Mouse (Mus musculus) left cerebral cortex, postnatal 10 days (tissue): ENCODE data around the gene Sap30l. TPM values are rescaled to one million over a fixed set of nuclear protein-coding genes. Genes with fewer than 3 reads are reported as not detected.
"Not testable (repeated sequence)": the region's sequence is repeated elsewhere in the genome, so short reads cannot be mapped to it uniquely, and the experiment has no call there.

ENCODE experiments used
- DNase-seq, 2 experiments: peaks; one replicate each; pipeline ENCODE4 v3.0.0; 2021 to 2022; ENCODE audit warnings: low spot score in 2 of 2, mixed read lengths in 1 of 2; ENCODE audit errors: extremely low spot score in 1 of 2
- intact Hi-C: fragments of 180-260 bp; cut with DNase I; formaldehyde crosslinking; loops from one replicate; pipeline ENCODE4 v1.15.1; 2025
- total RNA-seq, 2 experiments: library from RNA; stranded (reverse); gene quantifications; 2 replicates each; pipeline ENCODE4 v1.2.3; 2021

Sap30l gene
- total RNA-seq, 2 experiments from 2014 or later: 38.5 TPM

DNA sequence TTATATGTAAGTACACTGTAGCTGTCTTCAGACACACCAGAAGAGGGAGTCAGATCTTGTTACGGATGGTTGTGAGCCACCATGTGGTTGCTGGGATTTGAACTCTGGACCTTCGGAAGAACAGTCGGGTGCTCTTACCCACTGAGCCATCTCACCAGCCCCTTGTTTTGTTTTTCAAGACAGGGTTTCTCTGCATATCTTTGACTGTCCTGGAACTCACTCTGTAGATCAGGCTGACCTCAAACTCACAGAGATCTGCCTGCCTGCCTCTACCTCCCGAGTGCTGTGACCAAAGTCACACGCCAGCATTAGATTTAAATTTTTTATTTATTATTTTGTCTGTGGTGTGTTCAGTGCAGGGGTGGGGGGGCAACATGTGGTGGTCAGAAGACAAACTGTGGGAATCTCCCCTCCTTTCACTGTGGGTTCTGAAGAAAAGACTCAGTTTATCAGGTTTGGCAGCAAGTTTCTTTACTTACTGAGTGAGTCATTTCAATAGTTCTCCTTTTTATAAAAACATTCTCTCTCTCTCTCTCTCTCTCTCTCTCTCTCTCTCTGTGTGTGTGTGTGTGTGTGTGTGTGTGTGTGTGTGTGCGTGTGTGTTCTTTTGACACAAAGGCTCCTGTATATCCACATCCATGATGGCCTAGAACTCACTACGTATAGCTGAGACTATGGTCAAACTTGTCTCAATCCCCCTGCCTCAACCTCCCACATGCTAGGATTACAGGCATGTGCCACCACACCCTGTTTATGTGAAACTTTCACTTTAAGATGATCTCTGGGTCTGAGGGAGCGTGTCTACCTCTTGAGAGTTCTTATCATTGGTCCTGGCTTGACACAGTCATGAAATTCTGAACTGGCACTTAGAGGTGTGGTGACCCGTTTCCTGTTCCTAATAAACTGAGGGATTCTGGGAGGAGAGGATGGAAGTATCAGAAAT, 45.3 kb downstream of the Sap30l start:
- DNase-seq, intact Hi-C loops: not testable (repeated sequence)

DNA sequence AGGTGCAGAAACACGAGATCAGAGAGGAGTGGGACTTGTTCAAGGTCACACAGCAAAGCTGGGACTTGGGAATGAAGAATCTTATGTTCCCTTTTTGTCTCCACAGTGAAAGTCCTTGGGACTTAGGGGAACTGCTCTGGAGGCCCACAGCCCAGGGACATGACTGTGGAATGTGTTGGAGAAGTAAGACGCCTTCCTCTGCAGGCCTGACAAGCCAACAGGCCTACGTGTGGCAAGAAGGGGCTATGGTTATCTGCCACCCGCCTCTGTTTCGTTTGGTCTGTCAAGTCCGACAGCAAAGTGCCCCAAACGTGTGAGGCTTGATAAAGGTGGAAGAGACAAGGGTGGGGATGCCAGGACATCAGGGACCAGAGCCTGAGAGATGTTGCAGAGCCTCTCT, 46.0 kb downstream of the Sap30l start:
- intact Hi-C loops: no loop called here
- DNase-seq: no peak

DNA sequence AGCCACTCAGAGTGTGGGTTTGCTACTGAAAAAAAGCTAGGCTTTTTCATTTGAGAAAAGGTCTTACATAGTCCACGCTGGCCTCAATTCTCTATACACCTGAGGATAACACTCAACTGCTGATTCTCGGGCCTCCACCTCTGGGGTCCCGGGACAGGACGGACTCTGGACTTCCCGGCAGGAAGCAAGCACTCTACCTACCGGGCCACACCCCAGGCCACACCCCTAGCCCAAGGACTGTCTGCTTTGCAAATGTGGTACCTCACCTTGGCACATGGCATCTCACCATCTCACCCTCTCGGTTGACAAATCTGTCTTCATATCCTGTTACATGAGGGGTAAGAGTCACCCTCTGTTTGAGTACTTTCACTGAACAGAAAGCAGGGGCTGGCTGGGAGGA, 48.9 kb downstream of the Sap30l start:
- intact Hi-C loops: no loop called here
- no peak for DNase-seq

DNA sequence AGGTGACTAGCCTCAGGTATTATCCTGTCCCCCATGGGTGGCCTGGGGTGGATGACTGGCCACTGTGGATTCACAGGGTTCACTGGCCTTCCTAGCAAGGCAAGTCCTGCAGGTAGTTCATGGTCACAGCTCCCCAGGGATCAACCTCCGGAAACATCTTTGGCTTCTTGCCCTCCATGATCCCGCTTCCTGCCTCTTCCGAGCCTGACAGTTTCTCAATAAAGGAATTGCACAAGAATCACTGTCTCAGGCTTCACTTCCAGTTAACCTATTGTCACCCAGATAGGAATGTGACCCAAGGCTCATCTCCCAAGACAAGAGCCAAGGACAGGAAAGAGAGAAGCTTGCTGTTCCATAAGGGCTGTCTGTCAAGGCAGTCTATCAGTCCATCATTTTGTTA, 49.5 kb downstream of the Sap30l start:
- intact Hi-C loops: no loop called here

DNA sequence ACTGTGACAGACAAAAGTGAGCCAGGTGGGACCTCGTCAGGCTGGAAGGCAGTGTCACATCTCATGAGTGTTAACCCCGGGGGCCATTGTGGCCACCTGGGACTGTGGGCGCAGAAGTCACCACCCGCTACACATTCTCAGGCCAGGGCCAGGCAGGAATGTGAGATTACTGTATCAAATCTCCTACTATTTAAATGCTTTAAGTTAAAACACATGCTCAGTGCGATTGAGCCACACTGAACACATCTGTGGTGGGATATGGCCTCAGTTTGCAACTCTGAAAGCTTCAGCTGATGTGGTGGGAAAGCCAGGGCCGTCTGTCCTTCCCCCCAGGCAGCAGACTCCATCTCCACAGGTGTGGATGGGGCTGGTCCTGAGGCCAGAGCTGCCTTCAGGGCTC, 52.1 kb downstream of the Sap30l start:
- intact Hi-C loops: no loop called here
- DNase-seq: no peak

More for the DNA sequence above, 49.5 kb downstream of the Sap30l start:
- DNase-seq: no peak

DNA sequence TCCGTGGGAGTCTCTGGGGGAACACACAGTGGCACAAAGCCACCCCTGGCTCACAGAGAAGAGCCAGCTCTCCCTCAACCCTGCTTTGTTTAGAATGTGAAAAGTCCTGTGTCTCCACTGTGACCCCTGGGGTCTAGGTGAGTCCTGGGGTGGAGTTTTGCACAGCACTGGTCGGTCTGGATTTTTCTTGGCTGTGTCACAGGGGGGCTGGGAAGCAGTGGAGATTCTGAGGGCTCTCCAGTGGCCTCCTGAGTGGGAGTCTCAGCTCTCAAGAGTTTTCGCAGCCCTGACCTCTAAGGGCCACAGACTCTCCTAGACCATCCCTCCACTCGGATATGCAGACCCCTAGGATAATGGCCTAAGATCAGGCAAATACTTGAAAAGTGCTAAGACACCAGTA, 56.3 kb downstream of the Sap30l start:
- intact Hi-C loops: no loop called here

More for the DNA sequence above, 56.3 kb downstream of the Sap30l start:
- DNase-seq: no peak

Other genes with a start within 250 kb of the Sap30l start
- gene Galnt10, start 156.2 kb upstream of the Sap30l start, total RNA-seq: 10 to 100 TPM in 1 of 2 experiments, 1 to 10 TPM in 1; 9.0 to 11.1 TPM
- gene Hand1, start 31.2 kb downstream of the Sap30l start, total RNA-seq: not detected
- gene Larp1, start 207.4 kb downstream of the Sap30l start, total RNA-seq: 10 to 100 TPM; 86.2 to 89.1 TPM